Comparison of ENCODE assay signal across 10 mouse cellular contexts in genomic region chr12:116194641-116195040, GRCm38 (mm10).
"Had no signal": no experiment of that assay in that cellular context is flagged by ENCODE, and none has a peak within 500 bp of the region (broad histone marks: within the 10 kb centered on the region; RNA-seq: fewer than 3 reads in every experiment).

No protein-coding gene starts in this region.

- DNase-seq: kidney, adult 8-10 months; kidney, postnatal 25 days; lung, embryonic 14.5 days; lung, postnatal 10 days; right cerebral cortex, adult 18-20 months; spleen, adult 18-20 months; thymus, adult 18-20 months; thymus, postnatal 14 days had no signal

- ATAC-seq: liver, embryonic 12.5 days; midbrain, embryonic 13.5 days had no signal
